Mouse (Mus musculus) liver, adult 2 months (tissue): Measurements from ENCODE around the gene Rpl9. TPM values are rescaled to one million over a fixed set of nuclear protein-coding genes. Genes with fewer than 3 reads are reported as not detected.

Source experiments
- DNase-seq: peaks from one replicate; pipeline ENCODE4 v3.0.0-alpha.2; 2011; ENCODE audit warnings: low read depth, low spot score; ENCODE audit errors: extremely low read depth
- H3K27ac ChIP-seq: fragments of 200-500 bp; replicated peaks from 2 replicates; pipeline ENCODE4 v1.5.1; 2012; ENCODE audit warnings: low read depth, mild to moderate bottlenecking, control low read depth, inconsistent platforms, low read length; ENCODE audit not compliant: insufficient read depth
- H3K27me3 ChIP-seq: fragments of 200-500 bp; 2 replicates; pipeline ENCODE4 v1.6.1; 2012; ENCODE audit warnings: mild to moderate bottlenecking, moderate library complexity, low read length, inconsistent platforms; ENCODE audit not compliant: control insufficient read depth, insufficient read depth
- H3K36me3 ChIP-seq: fragments of 200-500 bp; 2 replicates; pipeline ENCODE4 v1.6.1; 2012; ENCODE audit warnings: low read length, inconsistent platforms; ENCODE audit not compliant: control insufficient read depth, insufficient read depth
- H3K4me1 ChIP-seq: fragments of 200-500 bp; 2 replicates; pipeline ENCODE4 v1.6.1; 2011; ENCODE audit warnings: low read length; ENCODE audit not compliant: control insufficient read depth, insufficient read depth
- H3K4me3 ChIP-seq: fragments of 200-500 bp; 2 replicates; pipeline ENCODE4 v1.5.1; 2011; ENCODE audit warnings: low read depth, mild to moderate bottlenecking, control low read depth, low read length, moderate library complexity; ENCODE audit not compliant: insufficient read depth
- H3K79me2 ChIP-seq: fragments of 200-500 bp; 2 replicates; pipeline ENCODE4 v1.6.1; 2012; ENCODE audit warnings: inconsistent platforms, mild to moderate bottlenecking, low read length, moderate library complexity; ENCODE audit not compliant: control insufficient read depth, insufficient read depth
- H3K9ac ChIP-seq: fragments of 200-500 bp; 2 replicates; pipeline ENCODE4 v1.6.1; 2012; ENCODE audit warnings: low read depth, mild to moderate bottlenecking, control low read depth, inconsistent platforms, low read length
- CTCF ChIP-seq: fragments of 200-500 bp; IDR thresholded peaks from 2 replicates; pipeline ENCODE4 v1.5.1; 2011; ENCODE audit warnings: low read depth, low read length, control low read depth
- POLR2A ChIP-seq: fragments of 200-500 bp; IDR thresholded peaks from 2 replicates; pipeline ENCODE4 v1.6.1; 2011; ENCODE audit warnings: low read length, control low read depth; ENCODE audit not compliant: insufficient read depth; ENCODE audit errors: extremely low read depth
- WGBS: fragments of 180-500 bp; shearing (Covaris S2); methylation state at CpG from one replicate; pipeline ENCODE4 v1.1.7; 2018; 5-methylcytosine and 5-hydroxymethylcytosine counted together
- polyA plus RNA-seq: library from polyadenylated mRNA; depleted of rRNA; stranded (reverse); fragments of >200 nt; gene quantifications from 2 replicates; pipeline ENCODE4 v1.2.3, GENCODE M21; 2012
- total RNA-seq: library from RNA; depleted of rRNA; stranded (reverse); fragments of >200 nt; gene quantifications from 2 replicates; pipeline ENCODE4 v1.2.3, GENCODE M21; 2014

Gene Rpl9
- total and polyA plus RNA-seq, 2 experiments = 95.8 to 451 TPM

DNA sequence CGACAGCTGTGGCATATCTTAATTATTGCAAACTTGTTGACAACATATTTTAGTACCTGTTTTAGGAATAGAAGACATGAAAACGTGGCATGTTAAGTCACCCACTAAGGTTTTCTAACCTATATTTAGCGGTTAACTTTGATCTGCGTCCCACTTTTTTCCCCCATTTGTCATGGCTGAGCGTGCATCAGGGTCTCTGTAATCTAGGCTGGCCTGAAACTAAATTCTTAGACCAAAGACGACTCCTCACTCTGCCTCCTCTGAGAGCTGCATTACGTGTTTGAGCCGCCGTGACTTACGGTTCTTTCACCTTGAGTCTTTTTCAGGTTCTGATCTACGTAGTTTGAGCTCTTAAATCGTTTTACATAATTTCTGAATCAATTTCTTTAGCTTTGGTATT, 509 bp upstream of the Rpl9 start:
- H3K9ac ChIP-seq = peak overlapping the region; percentile 74
- H3K36me3 ChIP-seq = peaks cover 32% of the 10 kb centered on the region
- TF ChIP-seq POLR2A = no peak
- TF ChIP-seq CTCF = no peak
- peaks cover 8% of the 10 kb centered on the region for H3K4me1 ChIP-seq
- peaks cover 7% of the 10 kb centered on the region; the same call in 1 of the 2 replicates for H3K79me2 ChIP-seq
- DNase-seq = no peak
- H3K27me3 ChIP-seq = no peaks in the 10 kb centered on the region
- H3K27ac ChIP-seq = peak overlapping the region; percentile 21; the same call in 1 of the 2 replicates
- WGBS = 1% methylated on average over 12 of the region's 12 CpGs
- peak overlapping the region; percentile 69 for H3K4me3 ChIP-seq

- no peak overlapping the region for H3K27ac ChIP-seq
- DNase-seq = no peak
- no peak for TF ChIP-seq POLR2A
- TF ChIP-seq CTCF = no peak
- no peaks in the 10 kb centered on the region for H3K27me3 ChIP-seq
- H3K4me1 ChIP-seq = peaks cover 8% of the 10 kb centered on the region
- WGBS = 64% methylated on average over 6 of the region's 6 CpGs
- peaks cover 34% of the 10 kb centered on the region for H3K36me3 ChIP-seq
- H3K79me2 ChIP-seq = peaks cover 7% of the 10 kb centered on the region; the same call in 1 of the 2 replicates
- H3K4me3 ChIP-seq = no peak overlapping the region
- no peak overlapping the region for H3K9ac ChIP-seq
Observed at GRCm38 (mm10) chr5:65387008-65387867, 4.0 kb downstream of the Rpl9 start.

DNA sequence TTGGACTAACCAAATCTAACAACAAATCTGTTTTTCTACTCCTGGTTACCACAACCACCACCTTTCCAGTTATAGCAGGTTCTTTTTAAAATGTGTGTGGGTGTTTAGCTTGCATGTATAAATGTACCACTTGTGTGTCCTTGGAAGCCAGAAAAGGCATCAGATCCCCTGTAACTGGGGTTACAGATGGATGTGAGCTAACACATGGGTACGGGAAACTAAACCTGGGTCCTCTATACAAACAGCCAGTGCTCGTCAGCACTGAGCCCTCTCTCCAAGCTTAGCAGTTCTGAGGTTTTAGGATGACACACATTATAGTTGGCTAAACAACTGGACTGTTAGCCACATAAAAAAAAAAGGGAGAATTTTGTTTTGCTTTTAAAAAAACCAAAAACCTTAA, 5.5 kb downstream of the Rpl9 start:
- Histone ChIP-seq H3K27ac (no peak overlapping the region), H3K4me1 (peaks cover 8% of the 10 kb centered on the region), H3K4me3 (no peak overlapping the region), H3K36me3 (peaks cover 34% of the 10 kb centered on the region), H3K27me3 (no peaks in the 10 kb centered on the region), H3K9ac (no peak overlapping the region), H3K79me2 (peaks cover 3% of the 10 kb centered on the region; the same call in 1 of the 2 replicates)
- 87% methylated on average over 2 of the region's 2 CpGs for WGBS
- TF ChIP-seq CTCF (no peak), POLR2A (no peak)
- no peak for DNase-seq

DNA sequence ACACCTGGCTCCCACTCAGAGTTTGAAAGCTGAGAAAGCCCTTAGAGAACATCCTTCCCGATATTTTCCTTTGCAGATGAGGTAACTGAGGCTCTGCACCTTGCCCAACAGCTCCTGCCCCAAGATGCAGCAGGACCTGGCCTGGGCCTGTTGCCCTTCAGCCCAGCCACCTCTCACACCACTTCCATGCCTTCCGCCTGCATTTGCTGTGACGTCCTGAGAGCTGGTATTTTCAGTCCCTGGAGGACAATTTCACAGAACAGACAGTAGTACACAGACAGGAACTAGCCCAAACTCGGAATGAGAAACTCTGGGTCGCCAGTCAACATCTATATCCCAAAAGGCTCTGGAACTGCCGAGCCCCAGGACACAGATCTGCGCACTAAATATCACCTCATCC, 16.5 kb downstream of the Rpl9 start:
- Histone ChIP-seq H3K36me3 (no peaks in the 10 kb centered on the region), H3K27ac (no peak overlapping the region), H3K27me3 (no peaks in the 10 kb centered on the region), H3K79me2 (peaks cover 9% of the 10 kb centered on the region; the same call in 1 of the 2 replicates), H3K4me3 (no peak overlapping the region), H3K9ac (no peak overlapping the region), H3K4me1 (peaks cover 5% of the 10 kb centered on the region)
- WGBS = 86% methylated on average over 7 of the region's 7 CpGs
- DNase-seq = no peak
- no peak for TF ChIP-seq CTCF
- no peak for TF ChIP-seq POLR2A

DNA sequence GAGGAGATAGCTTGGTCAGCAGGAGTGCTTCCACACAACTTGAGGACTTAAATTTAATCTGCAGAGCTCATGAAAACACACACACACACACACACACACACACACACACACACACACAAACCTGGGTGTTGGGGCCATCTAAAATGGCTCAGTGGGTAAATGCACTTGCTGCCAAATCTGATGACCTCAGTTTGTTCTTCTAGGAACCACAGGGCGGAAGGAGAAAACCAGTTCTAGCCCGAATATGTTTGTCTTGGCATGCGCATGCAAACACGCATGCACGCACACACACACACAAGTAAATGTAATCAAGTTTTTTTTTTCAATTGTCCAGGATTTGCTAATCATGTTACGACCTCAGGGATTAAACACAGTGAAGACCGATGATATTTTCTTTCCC, 19.7 kb downstream of the Rpl9 start:
- Histone ChIP-seq H3K9ac (no peak overlapping the region), H3K4me1 (peaks cover 11% of the 10 kb centered on the region), H3K27me3 (no peaks in the 10 kb centered on the region), H3K27ac (no peak overlapping the region), H3K4me3 (no peak overlapping the region), H3K36me3 (no peaks in the 10 kb centered on the region), H3K79me2 (peaks cover 17% of the 10 kb centered on the region; the same call in 1 of the 2 replicates)
- whole genome bisulfite sequencing = 30% methylated on average over 7 of the region's 7 CpGs
- TF ChIP-seq CTCF (no peak), POLR2A (no peak)
- DNase-seq = peak; percentile 85

DNA sequence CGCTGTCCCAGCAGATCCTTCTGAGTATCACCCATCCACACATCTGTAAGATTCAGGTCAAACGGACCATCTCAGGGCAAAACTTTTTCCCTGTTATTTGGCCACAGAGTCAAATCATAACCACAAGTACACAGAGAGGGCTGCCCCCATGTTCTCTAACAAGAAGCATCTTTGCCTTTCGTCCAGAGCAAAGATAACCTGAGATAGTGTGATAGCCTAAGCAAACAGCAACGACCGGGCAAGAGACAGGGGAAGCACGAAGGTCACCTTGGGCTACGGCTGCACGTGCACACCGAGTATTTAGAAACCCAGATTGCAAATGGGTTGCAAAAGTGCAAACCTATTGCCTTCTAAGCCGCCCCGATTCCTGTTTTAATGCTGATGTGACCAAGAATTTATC, 23.4 kb downstream of the Rpl9 start:
- Histone ChIP-seq H3K4me3 (no peak overlapping the region), H3K27me3 (no peaks in the 10 kb centered on the region), H3K27ac (no peak overlapping the region), H3K4me1 (peaks cover 16% of the 10 kb centered on the region), H3K9ac (no peak overlapping the region), H3K36me3 (no peaks in the 10 kb centered on the region), H3K79me2 (peaks cover 25% of the 10 kb centered on the region; the same call in 1 of the 2 replicates)
- DNase-seq = peak; percentile 91
- WGBS = 19% methylated on average over 11 of the region's 11 CpGs
- no peak for TF ChIP-seq POLR2A
- TF ChIP-seq CTCF = no peak
